14 mouse cellular contexts compared by ENCODE assay signal in the genomic region with DNA sequence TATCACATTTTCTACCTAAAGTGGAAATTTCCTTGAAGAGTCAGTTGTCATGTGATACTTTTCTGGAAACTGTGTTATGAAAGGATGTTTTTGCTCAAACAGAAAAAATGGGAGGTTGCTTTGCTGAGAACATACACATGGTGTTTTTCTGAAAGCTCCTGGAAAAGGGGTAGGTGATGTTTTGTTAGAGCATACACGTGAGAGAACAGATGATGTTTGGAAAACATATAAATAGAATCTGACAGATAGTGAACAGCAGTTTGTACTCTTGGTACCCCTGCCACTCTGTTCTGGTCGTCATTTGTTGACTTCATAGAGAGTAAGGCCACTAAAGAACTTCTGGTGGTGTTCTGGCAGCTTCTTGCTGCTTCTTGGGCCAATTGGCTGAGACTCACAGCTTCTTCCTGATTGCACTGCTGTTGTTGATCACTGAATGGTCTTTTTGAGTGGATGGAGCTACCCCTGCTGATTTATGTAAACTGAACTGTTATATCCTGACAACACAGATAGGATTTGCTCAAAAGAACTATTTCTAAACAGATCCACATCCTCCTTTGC. TPM values are rescaled to one million over a fixed set of nuclear protein-coding genes. Genes with fewer than 3 reads are reported as not detected.
DNase-seq lines count a peak whose midpoint lies in the region.
"Had no signal": no experiment of that assay in that cellular context is flagged by ENCODE, and none has a peak within 500 bp of the region (broad histone marks: within the 10 kb centered on the region; RNA-seq: fewer than 3 reads in every experiment).

No protein-coding gene starts in this region.

- intact Hi-C loops in heart, postnatal 14 days (cut with DNase I) = no loop called here

- peak; percentile 37 to 45 for DNase-seq in gastrocnemius, adult 8-10 months (ENCODE audit: low spot score in 2 of 2)
- no peak for DNase-seq in gastrocnemius, postnatal 10 days
- peak; percentile 34 for DNase-seq in urinary bladder, postnatal 14 days (ENCODE audit: low spot score)
- DNase-seq in urinary bladder, postnatal 4 days (ENCODE audit: low spot score in 2 of 2) = no peak
- DNase-seq in heart, postnatal 14 days = peak; percentile 59 to 67
- peak; percentile 64 for DNase-seq in lung, postnatal 36 days
- no peak for DNase-seq in left cerebral cortex, adult 11 months (ENCODE audit: low spot score)
- no peak for DNase-seq in adipocyte (ENCODE audit: low spot score)
- DNase-seq: cerebellum, adult 11-12 months; kidney, adult 18-20 months; kidney, postnatal 4 days; midbrain, embryonic 14.5 days; right cerebral cortex, postnatal 25 days had no signal

RNA-seq across cellular contexts. Expression of gene Ms4a4d, which starts 2.6 kb away (rescaled TPM):
- total RNA-seq in gastrocnemius, adult 8-10 months (2022) = 1 to 10 TPM; 1.7 to 3.6 (median 2.5) TPM
- total RNA-seq in gastrocnemius, postnatal 10 days (2021) = 1 to 10 TPM; 2.7 to 2.8 TPM
- 1 to 10 TPM; 4.0 to 6.4 TPM for total RNA-seq in heart, postnatal 14 days (2021)
- total RNA-seq: left cerebral cortex, postnatal 25 days had no signal

RNA-seq across cellular contexts. Expression of gene Ms4a6b, which starts 17.7 kb away (rescaled TPM):
- total RNA-seq in gastrocnemius, adult 8-10 months (2022) = 1 to 10 TPM in 2 of 4 experiments, under 1 TPM in 2; 0.73 to 2.0 (median 1.0) TPM
- 1 to 10 TPM; 1.8 to 4.2 TPM for total RNA-seq in gastrocnemius, postnatal 10 days (2021)
- total RNA-seq in heart, postnatal 14 days (2021) = 1 to 10 TPM; 5.9 to 7.1 TPM

RNA-seq across cellular contexts. Expression of gene Gm8369, which starts 48.2 kb away (rescaled TPM):
- total RNA-seq in gastrocnemius, adult 8-10 months (2022) = not detected
- total RNA-seq in gastrocnemius, postnatal 10 days (2021) = under 1 TPM in 1 of 2 experiments, not detected in 1; 0.19 TPM
- under 1 TPM in 1 of 2 experiments, not detected in 1; 0.22 TPM for total RNA-seq in heart, postnatal 14 days (2021)

Comparison
In these comparisons a context has a peak if more than half of its experiments do, and no peak if none do; other contexts are left out.
1. DNase-seq: peak in gastrocnemius, adult 8-10 months (2 of 2), urinary bladder, postnatal 14 days (single experiment), heart, postnatal 14 days (2 of 2) and lung, postnatal 36 days (single experiment); none in gastrocnemius, postnatal 10 days (single experiment), urinary bladder, postnatal 4 days (0 of 2), left cerebral cortex, adult 11 months (single experiment) and adipocyte (single experiment).